Mouse (Mus musculus): ENCODE data around the gene Lca5l. TPM values are rescaled to one million over a fixed set of nuclear protein-coding genes. Genes with fewer than 3 reads are reported as not detected.

The Lca5l gene
- total and polyA plus RNA-seq, 3 experiments = 0.12 to 0.24 TPM; not detected in 1

DNA sequence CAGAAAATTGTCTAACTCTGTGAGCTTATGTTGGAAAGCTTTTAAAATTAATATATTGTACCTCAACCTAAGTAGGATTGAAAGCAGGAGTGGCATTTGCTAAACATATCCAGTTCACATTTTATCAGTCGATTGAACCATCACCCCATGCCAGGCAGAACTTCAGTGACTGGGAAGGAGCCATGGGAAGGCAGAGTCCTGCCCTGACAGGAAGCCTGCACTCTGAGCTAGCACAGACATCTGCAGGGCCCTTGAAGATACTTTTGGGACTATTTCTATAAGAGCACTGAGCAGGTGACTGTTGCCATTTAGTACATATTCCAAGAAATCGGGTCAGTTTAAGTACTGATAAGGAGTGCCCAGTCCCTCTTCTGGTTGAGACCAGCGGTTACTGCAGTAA, 29.9 kb upstream of the Lca5l start:
- TF ChIP-seq MEF2A (IDR thresholded peaks at IDR 0.05; ENCODE audit: extremely low read depth, insufficient replicate concordance, low read depth, low read length, poor library complexity, severe bottlenecking) (no peak), USF1 (IDR thresholded peaks at IDR 0.05; ENCODE audit: low read depth, low read length) (no peak), MYB (IDR thresholded peaks at IDR 0.05; ENCODE audit: low read depth, low read length) (no peak), MXI1 (IDR thresholded peaks at IDR 0.05; ENCODE audit: low read depth, low read length) (no peak), POLR2AphosphoS5 (IDR thresholded peaks at IDR 0.05; ENCODE audit: borderline replicate concordance, low read depth, low read length) (no peak), E2F4 (IDR thresholded peaks at IDR 0.05; ENCODE audit: borderline replicate concordance, low read depth, low read length) (no peak), JUND (IDR thresholded peaks at IDR 0.05; ENCODE audit: low read depth, low read length) (no peak), MAFK (IDR thresholded peaks at IDR 0.05; ENCODE audit: borderline replicate concordance, low read depth, low read length) (no peak), HCFC1 (IDR thresholded peaks at IDR 0.05; ENCODE audit: low read depth, low read length) (no peak), USF2 (IDR thresholded peaks at IDR 0.05; ENCODE audit: borderline replicate concordance in 1 of 2, insufficient read depth in 1 of 2, low read depth in 1 of 2, low read length in 2 of 2) (no peak), NELFE (IDR thresholded peaks at IDR 0.05; ENCODE audit: low read depth, low read length) (no peak)
- Histone ChIP-seq H3K9ac (ENCODE audit: control insufficient read depth, low read depth, low read length, poor library complexity, severe bottlenecking) (no peak overlapping the region), H3K79me2 (ENCODE audit: control insufficient read depth, insufficient read depth, low read length, poor library complexity) (no peaks in the 10 kb centered on the region), H3K4me3 (ENCODE audit: control insufficient read depth in 1 of 2, insufficient read depth in 1 of 2, low read depth in 2 of 2, low read length in 2 of 2) (no peak overlapping the region), H3K27ac (ENCODE audit: control insufficient read depth, low read depth, low read length) (no peak overlapping the region), H3K4me1 (ENCODE audit: control insufficient read depth in 1 of 2, insufficient read depth in 2 of 2, low read length in 2 of 2) (no peaks in the 10 kb centered on the region), H3K36me3 (ENCODE audit: control insufficient read depth in 1 of 2, insufficient read depth in 2 of 2, low read length in 2 of 2) (no peaks in the 10 kb centered on the region), H3K9me3 (replicated peaks; ENCODE audit: insufficient read depth, low read length) (no peaks in the 10 kb centered on the region), H3K27me3 (ENCODE audit: control insufficient read depth in 1 of 2, insufficient read depth in 2 of 2, low read length in 2 of 2) (no peaks in the 10 kb centered on the region)
- DNase-seq (ENCODE audit: low read depth, low spot score) = no peak

- no peak overlapping the region for H3K9ac ChIP-seq (ENCODE audit: control insufficient read depth, low read depth, low read length, poor library complexity, severe bottlenecking)
- no peak overlapping the region for H3K27ac ChIP-seq (ENCODE audit: control insufficient read depth, low read depth, low read length)
- TF ChIP-seq POLR2AphosphoS5 (IDR thresholded peaks at IDR 0.05; ENCODE audit: borderline replicate concordance, low read depth, low read length) = no peak
- H3K36me3 ChIP-seq (ENCODE audit: control insufficient read depth in 1 of 2, insufficient read depth in 2 of 2, low read length in 2 of 2) = no peaks in the 10 kb centered on the region
- no peaks in the 10 kb centered on the region for H3K27me3 ChIP-seq (ENCODE audit: control insufficient read depth in 1 of 2, insufficient read depth in 2 of 2, low read length in 2 of 2)
- H3K9me3 ChIP-seq (replicated peaks; ENCODE audit: insufficient read depth, low read length) = no peaks in the 10 kb centered on the region
- H3K79me2 ChIP-seq (ENCODE audit: control insufficient read depth, insufficient read depth, low read length, poor library complexity) = no peaks in the 10 kb centered on the region
- H3K4me1 ChIP-seq (ENCODE audit: control insufficient read depth in 1 of 2, insufficient read depth in 2 of 2, low read length in 2 of 2) = no peaks in the 10 kb centered on the region
- no peak for DNase-seq (ENCODE audit: low read depth, low spot score)
- no peak overlapping the region for H3K4me3 ChIP-seq (ENCODE audit: control insufficient read depth in 1 of 2, insufficient read depth in 1 of 2, low read depth in 2 of 2, low read length in 2 of 2)
Measured at GRCm38 (mm10) chr16:96221491-96221890, 29.4 kb upstream of the Lca5l start.

- TF ChIP-seq ELF1 (IDR thresholded peaks at IDR 0.05; ENCODE audit: low read depth, low read length) = no peak
- DNase-seq (ENCODE audit: low read depth, low spot score) = no peak
- H3K4me1 ChIP-seq (ENCODE audit: control insufficient read depth in 1 of 2, insufficient read depth in 2 of 2, low read length in 2 of 2) = no peaks in the 10 kb centered on the region
- H3K4me3 ChIP-seq (ENCODE audit: control insufficient read depth in 1 of 2, insufficient read depth in 1 of 2, low read depth in 2 of 2, low read length in 2 of 2) = no peak overlapping the region
- H3K36me3 ChIP-seq (ENCODE audit: control insufficient read depth in 1 of 2, insufficient read depth in 2 of 2, low read length in 2 of 2) = no peaks in the 10 kb centered on the region
- no peaks in the 10 kb centered on the region for H3K9me3 ChIP-seq (replicated peaks; ENCODE audit: insufficient read depth, low read length)
- H3K27me3 ChIP-seq (ENCODE audit: control insufficient read depth in 1 of 2, insufficient read depth in 2 of 2, low read length in 2 of 2) = no peaks in the 10 kb centered on the region
- H3K79me2 ChIP-seq (ENCODE audit: control insufficient read depth, insufficient read depth, low read length, poor library complexity) = no peaks in the 10 kb centered on the region
- no peak overlapping the region for H3K27ac ChIP-seq (ENCODE audit: control insufficient read depth, low read depth, low read length)
- H3K9ac ChIP-seq (ENCODE audit: control insufficient read depth, low read depth, low read length, poor library complexity, severe bottlenecking) = no peak overlapping the region
Measured at GRCm38 (mm10) chr16:96213027-96213426, 21.0 kb upstream of the Lca5l start.
